In the genomic region with DNA sequence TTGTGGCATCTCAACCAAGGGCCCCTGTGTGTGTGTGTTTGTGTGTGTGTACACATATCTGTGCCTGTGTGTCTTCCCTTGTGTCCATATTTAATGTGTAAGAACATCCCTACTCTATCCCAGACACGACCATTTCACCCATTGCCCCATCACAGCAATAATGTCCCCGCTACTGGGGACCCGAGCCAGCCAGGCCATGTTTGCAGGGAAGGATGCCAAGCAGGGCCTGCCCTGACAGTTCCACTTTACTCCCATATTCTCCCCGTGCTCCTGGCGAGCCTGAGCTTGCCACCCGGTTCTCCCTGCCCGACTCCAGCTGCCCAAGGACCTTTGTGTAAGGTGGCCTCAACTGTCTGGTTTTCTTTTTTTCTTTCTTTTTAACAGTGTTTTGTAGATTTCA, we compare ENCODE assay signal across 10 mouse cellular contexts. TPM values are rescaled to one million over a fixed set of nuclear protein-coding genes. Genes with fewer than 3 reads are reported as not detected.
DNase-seq lines count a peak whose midpoint lies in the region; ATAC-seq and TF ChIP-seq lines count a peak whose summit lies in the region.
"Had no signal": no experiment of that assay in that cellular context is flagged by ENCODE, and none has a peak within 500 bp of the region (broad histone marks: within the 10 kb centered on the region; RNA-seq: fewer than 3 reads in every experiment).

No protein-coding gene starts in this region.

- intact Hi-C loops in gastrocnemius, postnatal 14 days (cut with DNase I; ENCODE audit: low total_unique reads), result no loop called here

- peak; percentile 43 for DNase-seq in gastrocnemius, postnatal 14 days
- no peak for DNase-seq in gastrocnemius, postnatal 4 days (ENCODE audit: low spot score in 2 of 2)
- peak; percentile 65 to 76 for DNase-seq in urinary bladder, adult 18-20 months (ENCODE audit: low spot score in 2 of 2)
- no peak for DNase-seq in urinary bladder, adult 2 months (ENCODE audit: low spot score)
- DNase-seq in limb, embryonic 14.5 days (ENCODE audit: low spot score), result no peak
- DNase-seq in urinary bladder, postnatal 36 days (ENCODE audit: low spot score in 2 of 2), result peak; percentile 74 to 83
- no peak for DNase-seq in frontal cortex, adult 2 months (ENCODE audit: extremely low spot score in 1 of 2, low spot score in 1 of 2)
- no peak for DNase-seq in kidney, postnatal 10 days
- DNase-seq: thymus, adult 18-20 months had no signal

- peak overlapping the region; percentile 35; the same call in 1 of the 2 replicates for H3K27ac ChIP-seq in limb, embryonic 14.5 days (replicated peaks; ENCODE audit: low read depth, low read length)

- H3K4me2 ChIP-seq in limb, embryonic 14.5 days (replicated peaks; ENCODE audit: low read depth, low read length, severe bottlenecking), result no peak overlapping the region

- ATAC-seq in limb, embryonic 14.5 days (ENCODE audit: low FRiP score, low read depth), result no peak

- H3K36me3 ChIP-seq in limb, embryonic 14.5 days (ENCODE audit: control insufficient read depth, insufficient read depth, low read length), result peaks cover 54% of the 10 kb centered on the region

- no peak for TF ChIP-seq POLR2A in limb, embryonic 14.5 days (IDR thresholded peaks at IDR 0.05; ENCODE audit: borderline replicate concordance, extremely low read depth, insufficient read depth, insufficient read length)

- H3K4me3 ChIP-seq in limb, embryonic 14.5 days (replicated peaks; ENCODE audit: low read length), result no peak overlapping the region
- H3K4me3 ChIP-seq: myocyte had no signal

- H3K9ac ChIP-seq in limb, embryonic 14.5 days (ENCODE audit: low read depth, low read length, severe bottlenecking), result 0 out of 2 replicates have a peak overlapping the region, but pooled peaks have one; percentile 1

- H3K9me3 ChIP-seq in limb, embryonic 14.5 days (ENCODE audit: control insufficient read depth, low read length), result no peaks in the 10 kb centered on the region

- no peaks in the 10 kb centered on the region for H3K27me3 ChIP-seq in limb, embryonic 14.5 days (ENCODE audit: control insufficient read depth, insufficient read depth, low read length)

- peaks cover 56% of the 10 kb centered on the region for H3K4me1 ChIP-seq in limb, embryonic 14.5 days (ENCODE audit: control insufficient read depth, insufficient read depth, low read length)

- 69% methylated on average over 7 of the region's 7 CpGs for WGBS in limb, embryonic 14.5 days

RNA-seq across cellular contexts. Expression of a gene that starts 53.0 kb away (rescaled TPM):
- 1 to 10 TPM; 5.2 to 7.5 TPM for total RNA-seq in gastrocnemius, postnatal 14 days (2021)
- total RNA-seq in gastrocnemius, postnatal 4 days (2021), result 10 to 100 TPM; 13.3 to 13.6 TPM
- polyA plus RNA-seq in urinary bladder, adult 2 months (2012; rRNA removed), result 63.4 and 72.7 TPM in 2 replicates
- polyA plus RNA-seq in limb, embryonic 14.5 days (2012; rRNA removed), result 43.6 and 56.3 TPM in 2 replicates
- 15.9 and 17.2 TPM in 2 replicates for polyA plus RNA-seq in limb, embryonic 14.5 days (2014; fragmentation: Nextera tagmentation; extraction: Ambion mirVana)
- 82.0 and 91.2 TPM in 2 replicates for polyA plus RNA-seq in frontal cortex, adult 2 months (2012; rRNA removed)

Comparison
In these comparisons a context has a peak if more than half of its experiments do, and no peak if none do; other contexts are left out.
1. DNase-seq: peak in gastrocnemius, postnatal 14 days (single experiment), urinary bladder, adult 18-20 months (2 of 2) and urinary bladder, postnatal 36 days (2 of 2); none in gastrocnemius, postnatal 4 days (0 of 2), urinary bladder, adult 2 months (single experiment), limb, embryonic 14.5 days (single experiment), frontal cortex, adult 2 months (0 of 2) and kidney, postnatal 10 days (single experiment).